Mouse (Mus musculus): ENCODE data around the gene Atp5c1. TPM values are rescaled to one million over a fixed set of nuclear protein-coding genes. Genes with fewer than 3 reads are reported as not detected.
A peak's percentile ranks its signal among the peaks of the same experiment; 100 is the strongest.

Atp5c1 gene
- polyA plus RNA-seq, 1 experiment from 2014 or later, result 1,074 TPM

DNA sequence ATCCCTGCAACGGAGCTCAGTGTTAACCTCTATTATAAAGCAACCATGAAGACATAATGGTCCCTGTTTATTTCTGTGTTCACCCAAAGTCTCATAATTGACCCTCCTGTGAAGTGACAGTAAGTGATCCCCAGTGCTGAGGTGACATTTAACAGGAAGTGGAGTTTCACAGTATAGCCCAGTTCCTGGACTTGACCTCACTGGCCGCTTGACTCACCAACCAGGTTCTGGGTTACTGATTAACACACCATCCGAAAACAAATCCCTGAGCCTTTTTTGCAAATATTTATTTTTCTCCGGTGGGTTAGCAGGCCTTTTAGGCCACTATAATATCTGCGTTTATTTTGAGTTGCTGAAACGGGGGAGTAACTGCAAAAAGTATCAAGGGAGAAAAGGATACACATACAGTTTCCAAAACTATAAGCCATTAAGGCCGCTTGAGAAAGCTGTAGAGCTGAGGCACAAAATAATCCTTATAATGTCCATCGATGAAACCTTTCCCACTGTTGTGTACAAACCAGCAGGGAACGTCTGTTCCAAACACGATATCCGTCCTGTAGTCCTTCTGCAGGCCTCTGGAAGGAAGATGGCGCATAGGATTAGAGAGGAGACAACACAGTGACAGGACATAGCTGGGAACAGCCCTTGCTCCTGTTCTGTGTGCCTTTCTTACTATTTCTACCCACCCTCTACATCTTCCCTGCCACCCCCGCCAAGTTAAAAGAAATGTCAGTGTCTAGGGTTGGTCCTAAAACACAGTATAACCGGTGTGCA is 14.2 kb upstream of the Atp5c1 start:
- Histone ChIP-seq H3K9ac (no peak overlapping the region), H3K27me3 (replicated peaks) (no peaks in the 10 kb centered on the region), H3K4me2 (no peak overlapping the region), H3K9me3 (replicated peaks) (no peaks in the 10 kb centered on the region), H3K36me3 (peaks cover 43% of the 10 kb centered on the region), H3K27ac (ENCODE audit: poor library complexity, severe bottlenecking) (no peak overlapping the region), H3K4me3 (no peak overlapping the region), H3K4me1 (replicated peaks) (no peaks in the 10 kb centered on the region)
- WGBS, result 87% methylated on average over 14 of the region's 14 CpGs
- no peak for ATAC-seq (ENCODE audit: insufficient number of reproducible peaks, low FRiP score)

DNA sequence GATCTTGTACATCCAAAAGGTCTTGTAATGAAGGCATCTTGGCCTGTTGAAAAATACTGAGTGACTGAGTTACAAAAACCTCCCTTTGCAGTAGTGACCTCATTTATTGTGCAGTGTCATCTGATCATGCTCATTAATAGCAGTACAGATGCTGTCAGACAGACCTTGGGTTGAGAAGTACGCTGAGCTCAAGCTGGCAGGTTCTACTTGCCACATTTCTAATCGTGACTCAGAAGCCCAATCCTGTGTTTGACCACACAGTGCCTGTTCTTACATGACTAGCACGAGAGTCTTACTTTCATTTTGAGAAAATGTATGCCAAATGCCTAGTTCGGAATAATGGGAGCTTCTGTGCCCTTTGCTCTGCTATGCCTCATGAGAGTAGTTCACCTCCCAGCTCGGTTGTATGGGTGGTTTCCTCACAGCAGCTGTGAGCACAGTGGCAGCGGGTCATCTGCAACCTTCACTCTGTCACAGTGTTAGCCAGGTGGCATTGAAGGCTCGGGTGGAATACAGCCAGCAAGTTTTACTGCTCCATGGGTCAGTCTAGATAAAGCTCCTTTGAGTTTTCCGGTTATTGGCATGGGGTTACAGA is 7.0 kb upstream of the Atp5c1 start:
- Histone ChIP-seq H3K4me2 (no peak overlapping the region), H3K4me3 (no peak overlapping the region), H3K27ac (ENCODE audit: poor library complexity, severe bottlenecking) (no peak overlapping the region), H3K9ac (no peak overlapping the region), H3K27me3 (replicated peaks) (no peaks in the 10 kb centered on the region), H3K9me3 (replicated peaks) (no peaks in the 10 kb centered on the region), H3K4me1 (replicated peaks) (peaks cover 10% of the 10 kb centered on the region), H3K36me3 (peaks cover 65% of the 10 kb centered on the region)
- 81% methylated on average over 8 of the region's 8 CpGs for WGBS
- ATAC-seq (ENCODE audit: insufficient number of reproducible peaks, low FRiP score), result no peak

DNA sequence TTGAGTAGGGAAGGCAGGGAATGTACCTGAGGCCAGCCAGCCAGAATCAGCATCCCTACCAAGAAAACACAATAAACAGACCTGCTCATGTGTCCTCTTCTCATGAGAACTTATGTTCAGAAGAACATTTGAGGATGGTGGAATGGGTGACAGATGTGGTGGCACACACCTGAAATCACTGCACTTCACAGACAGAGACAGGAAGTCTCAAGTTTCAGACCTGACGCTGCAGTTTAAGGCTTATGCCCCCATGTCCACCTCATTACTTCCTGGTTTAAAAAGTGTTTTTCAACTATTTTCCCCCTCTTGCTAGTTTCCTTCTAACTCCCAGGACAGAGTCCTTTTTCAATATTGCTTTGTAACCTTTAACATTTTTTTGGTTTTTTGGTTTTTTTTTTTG is 2.4 kb upstream of the Atp5c1 start:
- Histone ChIP-seq H3K27me3 (replicated peaks) (no peaks in the 10 kb centered on the region), H3K4me3 (no peak overlapping the region), H3K9me3 (replicated peaks) (no peaks in the 10 kb centered on the region), H3K4me2 (no peak overlapping the region), H3K9ac (no peak overlapping the region), H3K27ac (ENCODE audit: poor library complexity, severe bottlenecking) (no peak overlapping the region), H3K4me1 (replicated peaks) (peaks cover 32% of the 10 kb centered on the region), H3K36me3 (peaks cover 33% of the 10 kb centered on the region)
- ATAC-seq (ENCODE audit: insufficient number of reproducible peaks, low FRiP score), result no peak
- WGBS, result 93% methylated on average over 1 of the region's 1 CpGs

DNA sequence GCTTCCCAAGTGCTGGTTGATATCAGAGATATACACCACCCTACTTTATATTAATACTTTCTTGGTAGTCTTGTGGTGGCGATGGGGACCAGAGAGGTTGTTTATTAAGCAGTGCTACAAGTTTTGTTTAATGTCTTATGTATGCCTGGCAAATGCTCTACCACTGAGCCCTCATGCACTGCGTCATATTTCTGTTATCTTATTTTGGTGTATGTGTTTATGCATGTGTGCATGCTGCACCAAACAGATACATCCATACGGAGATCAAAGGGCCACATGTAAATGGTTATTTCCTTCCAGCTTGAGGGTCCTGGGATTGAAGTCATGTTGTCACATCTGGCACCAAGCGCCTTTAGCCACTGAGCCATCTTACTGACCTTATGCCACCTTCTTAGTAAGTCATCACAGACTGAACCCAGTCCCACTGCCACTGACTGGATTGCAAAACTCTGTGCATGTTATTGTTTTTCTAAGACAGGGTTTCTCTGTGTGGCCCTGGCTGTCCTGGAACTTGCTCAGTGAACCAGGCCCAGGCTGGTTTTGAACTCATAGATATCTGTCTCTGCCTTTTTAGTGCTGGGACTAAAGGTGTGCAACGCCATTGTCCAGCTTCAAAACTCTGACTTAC is 1.3 kb upstream of the Atp5c1 start:
- Histone ChIP-seq H3K4me2 (peak overlapping the region; percentile 78), H3K36me3 (peaks cover 23% of the 10 kb centered on the region), H3K4me3 (peak overlapping the region; percentile 92), H3K27ac (ENCODE audit: poor library complexity, severe bottlenecking) (no peak overlapping the region), H3K4me1 (replicated peaks) (peaks cover 38% of the 10 kb centered on the region), H3K9me3 (replicated peaks) (no peaks in the 10 kb centered on the region), H3K9ac (peak overlapping the region; percentile 13; the same call in 1 of the 2 replicates), H3K27me3 (replicated peaks) (no peaks in the 10 kb centered on the region)
- 87% methylated on average over 5 of the region's 5 CpGs for WGBS
- no peak for ATAC-seq (ENCODE audit: insufficient number of reproducible peaks, low FRiP score)

DNA sequence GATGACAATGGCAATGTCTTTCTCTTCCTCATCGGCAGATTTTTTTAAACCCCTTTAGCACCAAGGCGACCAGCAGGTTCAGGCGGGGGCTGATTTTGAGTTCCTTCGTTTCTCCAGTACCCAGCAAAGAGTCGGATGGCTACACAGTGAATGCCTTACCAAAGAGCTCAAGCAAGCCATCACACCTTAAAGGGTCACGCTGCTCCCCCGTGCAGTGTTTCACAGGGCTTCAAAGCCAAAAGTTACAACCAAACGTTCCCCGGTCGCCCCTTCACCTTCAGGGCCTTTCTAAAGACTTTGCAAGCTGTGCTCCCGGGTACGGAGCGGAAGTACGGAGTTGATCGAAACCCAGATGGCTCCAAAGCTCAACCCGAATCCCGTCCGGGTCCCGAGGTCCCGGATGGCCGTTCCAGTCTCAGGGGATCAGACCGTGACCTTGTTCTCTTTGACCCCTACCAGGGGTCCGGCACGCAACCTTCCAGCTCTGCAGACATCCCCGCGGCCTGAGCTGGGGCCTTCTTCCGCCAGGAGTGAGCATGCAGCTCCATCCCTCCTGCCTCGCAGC is 483 bp downstream of the Atp5c1 start:
- H3K9ac ChIP-seq, result peak overlapping the region; percentile 97
- H3K4me2 ChIP-seq, result peak overlapping the region; percentile 78
- H3K4me3 ChIP-seq, result peak overlapping the region; percentile 92
- peaks cover 46% of the 10 kb centered on the region for H3K4me1 ChIP-seq (replicated peaks)
- peak overlapping the region; percentile 96 for H3K27ac ChIP-seq (ENCODE audit: poor library complexity, severe bottlenecking)
- under 1% methylated on average over 28 of the region's 28 CpGs for WGBS
- no peak; the same call in none of the 2 replicates for ATAC-seq (ENCODE audit: insufficient number of reproducible peaks, low FRiP score)
- no peaks in the 10 kb centered on the region for H3K27me3 ChIP-seq (replicated peaks)
- H3K36me3 ChIP-seq, result peaks cover 29% of the 10 kb centered on the region
- no peaks in the 10 kb centered on the region for H3K9me3 ChIP-seq (replicated peaks)

DNA sequence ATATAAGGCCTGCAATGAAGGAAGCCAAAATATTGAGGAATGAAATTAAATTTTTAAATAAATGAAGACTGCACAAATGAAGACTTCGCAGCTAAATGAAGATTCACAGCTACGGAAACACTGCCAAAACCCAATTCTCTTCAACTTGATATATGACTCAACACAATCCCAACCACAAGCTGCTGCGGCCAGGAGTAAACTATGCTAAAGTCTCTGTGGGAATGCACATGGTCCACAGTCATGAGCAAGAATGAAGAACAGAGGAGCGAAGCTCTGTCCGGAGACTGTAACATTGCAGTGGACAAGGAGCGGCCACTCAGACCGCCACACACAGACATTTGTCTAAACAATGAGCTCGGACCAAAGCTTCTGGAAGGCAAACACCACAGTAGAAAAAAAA is 3.6 kb downstream of the Atp5c1 start:
- Histone ChIP-seq H3K9me3 (replicated peaks) (no peaks in the 10 kb centered on the region), H3K27ac (ENCODE audit: poor library complexity, severe bottlenecking) (no peak overlapping the region), H3K36me3 (peaks cover 32% of the 10 kb centered on the region), H3K4me2 (peak overlapping the region; percentile 51), H3K4me3 (no peak overlapping the region), H3K27me3 (replicated peaks) (no peaks in the 10 kb centered on the region), H3K9ac (no peak overlapping the region), H3K4me1 (replicated peaks) (peaks cover 53% of the 10 kb centered on the region)
- WGBS, result 85% methylated on average over 8 of the region's 8 CpGs
- ATAC-seq (ENCODE audit: insufficient number of reproducible peaks, low FRiP score), result no peak

DNA sequence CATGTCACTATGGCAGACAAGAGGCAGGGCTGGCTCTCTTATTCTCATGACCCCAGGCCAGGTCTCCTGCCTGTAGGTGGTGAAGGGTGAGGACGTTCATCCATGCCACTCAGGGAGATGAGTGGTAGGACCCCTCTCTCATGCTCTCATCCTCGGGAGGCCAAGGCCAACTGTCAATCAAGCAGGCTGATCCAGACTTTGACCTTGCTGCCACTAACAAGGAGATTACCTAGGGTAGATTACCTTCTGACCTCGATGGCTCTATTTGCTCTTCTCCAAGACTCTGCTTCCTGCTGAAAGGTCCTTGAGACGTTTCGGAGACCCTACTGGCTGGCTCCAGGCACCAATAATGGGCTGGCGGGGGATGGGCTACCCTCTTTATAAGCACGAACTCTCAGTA is 5.8 kb downstream of the Atp5c1 start:
- peaks cover 47% of the 10 kb centered on the region for H3K4me1 ChIP-seq (replicated peaks)
- H3K4me2 ChIP-seq, result no peak overlapping the region

DNA sequence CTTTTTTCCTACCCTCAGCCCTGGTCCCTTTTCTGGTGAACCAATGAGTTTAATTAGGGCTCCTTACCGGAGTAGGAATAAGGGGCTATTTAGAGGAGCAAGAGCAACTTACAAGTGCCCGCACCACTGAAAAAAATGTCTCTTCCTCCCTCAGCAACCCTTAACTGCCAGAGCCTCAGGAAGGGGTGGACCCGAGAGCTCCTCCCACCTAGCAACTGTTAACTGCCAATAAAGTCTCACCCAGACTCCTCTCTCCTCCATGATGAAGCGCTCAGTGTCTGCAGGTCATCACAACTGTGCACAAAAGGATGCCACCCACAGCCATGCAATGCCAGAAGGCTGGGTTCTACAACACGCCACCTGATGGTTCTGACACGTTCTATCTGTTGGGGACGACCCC is 8.6 kb downstream of the Atp5c1 start:
- Histone ChIP-seq H3K27me3 (replicated peaks) (no peaks in the 10 kb centered on the region), H3K36me3 (peaks cover 49% of the 10 kb centered on the region), H3K4me2 (no peak overlapping the region), H3K27ac (ENCODE audit: poor library complexity, severe bottlenecking) (no peak overlapping the region), H3K9ac (no peak overlapping the region), H3K9me3 (replicated peaks) (no peaks in the 10 kb centered on the region), H3K4me3 (no peak overlapping the region), H3K4me1 (replicated peaks) (peaks cover 31% of the 10 kb centered on the region)
- WGBS, result 83% methylated on average over 7 of the region's 7 CpGs
- no peak for ATAC-seq (ENCODE audit: insufficient number of reproducible peaks, low FRiP score)

More for the DNA sequence above, 5.8 kb downstream of the Atp5c1 start:
- 67% methylated on average over 7 of the region's 7 CpGs for WGBS
- H3K9ac ChIP-seq, result no peak overlapping the region
- no peak overlapping the region for H3K27ac ChIP-seq (ENCODE audit: poor library complexity, severe bottlenecking)
- ATAC-seq (ENCODE audit: insufficient number of reproducible peaks, low FRiP score), result no peak
- peaks cover 35% of the 10 kb centered on the region for H3K36me3 ChIP-seq
- no peaks in the 10 kb centered on the region for H3K9me3 ChIP-seq (replicated peaks)
- H3K4me3 ChIP-seq, result no peak overlapping the region
- H3K27me3 ChIP-seq (replicated peaks), result no peaks in the 10 kb centered on the region

DNA sequence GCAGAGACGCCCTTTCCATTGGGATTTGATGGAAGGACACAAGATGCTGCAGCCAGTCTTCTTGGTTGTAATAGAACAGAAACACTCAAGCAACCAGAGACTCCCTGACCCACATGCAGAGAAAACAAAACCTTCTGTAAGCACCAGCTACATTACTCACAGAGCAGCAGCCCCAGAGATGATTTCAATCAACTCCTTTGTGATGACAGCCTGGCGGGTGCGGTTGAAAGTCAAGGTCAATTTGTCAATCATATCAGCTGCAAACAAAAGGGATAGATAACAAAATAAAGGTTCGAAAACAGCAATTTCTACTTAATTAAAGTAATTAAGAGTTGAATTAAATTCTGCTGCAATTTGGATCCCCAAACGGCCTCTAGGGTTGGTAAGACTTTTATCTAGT is 21.5 kb downstream of the Atp5c1 start:
- H3K9me3 ChIP-seq (replicated peaks), result no peaks in the 10 kb centered on the region
- H3K9ac ChIP-seq, result no peak overlapping the region
- 78% methylated on average over 5 of the region's 5 CpGs for WGBS
- H3K4me3 ChIP-seq, result no peak overlapping the region
- H3K27me3 ChIP-seq (replicated peaks), result no peaks in the 10 kb centered on the region
- ATAC-seq (ENCODE audit: insufficient number of reproducible peaks, low FRiP score), result no peak
- H3K36me3 ChIP-seq, result peaks cover 86% of the 10 kb centered on the region
- H3K4me2 ChIP-seq, result no peak overlapping the region
- no peaks in the 10 kb centered on the region for H3K4me1 ChIP-seq (replicated peaks)
- no peak overlapping the region for H3K27ac ChIP-seq (ENCODE audit: poor library complexity, severe bottlenecking)

DNA sequence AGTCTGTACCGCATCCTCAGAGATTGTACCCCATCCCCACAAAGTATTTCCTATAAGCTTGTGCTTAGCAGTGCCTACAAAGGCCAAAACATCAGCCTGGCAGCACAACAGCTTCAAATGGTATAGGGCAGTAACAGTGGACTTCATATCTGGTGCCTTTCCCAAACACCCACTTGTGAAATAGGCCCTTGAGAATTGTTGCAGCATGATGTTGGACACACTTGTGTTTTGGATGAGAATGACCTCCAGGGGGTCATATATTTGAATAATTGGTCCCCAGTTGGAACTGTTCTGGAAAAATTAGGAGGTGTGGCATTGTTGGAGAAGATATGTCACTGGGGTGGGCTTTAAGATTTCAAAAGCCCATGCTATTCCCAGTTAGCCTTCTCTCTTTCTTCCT is 28.3 kb downstream of the Atp5c1 start:
- no peak for ATAC-seq (ENCODE audit: insufficient number of reproducible peaks, low FRiP score)
- H3K9ac ChIP-seq, result no peak overlapping the region
- no peak overlapping the region for H3K27ac ChIP-seq (ENCODE audit: poor library complexity, severe bottlenecking)
- WGBS, result 82% methylated on average over 1 of the region's 1 CpGs
- peaks cover 11% of the 10 kb centered on the region for H3K4me1 ChIP-seq (replicated peaks)
- H3K27me3 ChIP-seq (replicated peaks), result no peaks in the 10 kb centered on the region
- no peak overlapping the region for H3K4me3 ChIP-seq
- no peaks in the 10 kb centered on the region for H3K9me3 ChIP-seq (replicated peaks)
- peaks cover 32% of the 10 kb centered on the region for H3K36me3 ChIP-seq
- H3K4me2 ChIP-seq, result no peak overlapping the region

DNA sequence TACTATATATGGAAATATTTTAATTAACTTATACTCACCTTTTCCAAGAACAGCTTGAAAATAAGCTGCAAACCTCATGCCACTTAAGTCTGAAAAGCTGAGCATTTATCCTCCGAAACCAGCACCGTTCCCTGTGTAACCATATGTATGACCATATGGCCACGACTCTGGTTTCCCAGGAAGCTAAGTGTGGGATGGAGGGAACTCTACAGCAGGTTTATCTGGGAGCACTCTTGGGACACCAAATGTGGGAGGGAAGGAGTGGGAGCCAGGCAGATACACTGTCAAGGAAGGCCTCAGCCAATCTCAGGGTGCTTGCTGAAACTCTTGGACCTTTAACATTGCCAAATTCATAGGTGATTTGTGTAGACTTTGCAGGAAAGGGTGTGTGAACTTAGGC is 29.4 kb downstream of the Atp5c1 start:
- H3K27ac ChIP-seq (ENCODE audit: poor library complexity, severe bottlenecking), result no peak overlapping the region
- H3K9ac ChIP-seq, result no peak overlapping the region
- H3K27me3 ChIP-seq (replicated peaks), result no peaks in the 10 kb centered on the region
- no peak overlapping the region for H3K4me3 ChIP-seq
- no peaks in the 10 kb centered on the region for H3K9me3 ChIP-seq (replicated peaks)
- H3K4me2 ChIP-seq, result no peak overlapping the region
- peaks cover 12% of the 10 kb centered on the region for H3K4me1 ChIP-seq (replicated peaks)
- 85% methylated on average over 3 of the region's 3 CpGs for WGBS
- H3K36me3 ChIP-seq, result peaks cover 24% of the 10 kb centered on the region
- ATAC-seq (ENCODE audit: insufficient number of reproducible peaks, low FRiP score), result no peak
